Mouse (Mus musculus): Measurements from ENCODE around the gene Vps13c. TPM values are rescaled to one million over a fixed set of nuclear protein-coding genes. Genes with fewer than 3 reads are reported as not detected.

The Vps13c gene
- polyA plus RNA-seq, 1 experiment from 2014 or later = 5.0 TPM

- Histone ChIP-seq H3K27ac (peak overlapping the region; percentile 79), H3K27me3 (no peaks in the 10 kb centered on the region), H3K9ac (no peak overlapping the region), H3K9me3 (no peaks in the 10 kb centered on the region), H3K36me3 (no peaks in the 10 kb centered on the region), H3K4me3 (no peak overlapping the region), H3K4me2 (no peak overlapping the region), H3K4me1 (peaks cover 24% of the 10 kb centered on the region)
- ATAC-seq (ENCODE audit: insufficient number of reproducible peaks, insufficient read depth, low FRiP score, low TSS enrichment, low read depth) = no peak
- 44% methylated on average over 4 of the region's 4 CpGs for WGBS
Observed at GRCm38 (mm10) chr9:67813171-67813570, 27.0 kb upstream of the Vps13c start.

GRCm38 (mm10) chr9:67813665-67814337 is 26.4 kb upstream of the Vps13c start:
- Histone ChIP-seq H3K4me2 (peak overlapping the region; percentile 39), H3K9me3 (no peaks in the 10 kb centered on the region), H3K36me3 (no peaks in the 10 kb centered on the region), H3K9ac (no peak overlapping the region), H3K27me3 (no peaks in the 10 kb centered on the region), H3K27ac (peak overlapping the region; percentile 79), H3K4me3 (no peak overlapping the region), H3K4me1 (peaks cover 30% of the 10 kb centered on the region)
- ATAC-seq (ENCODE audit: insufficient number of reproducible peaks, insufficient read depth, low FRiP score, low TSS enrichment, low read depth) = peak; percentile 83; the same call in 1 of the 2 replicates
- under 1% methylated on average over 8 of the region's 8 CpGs for whole genome bisulfite sequencing

DNA sequence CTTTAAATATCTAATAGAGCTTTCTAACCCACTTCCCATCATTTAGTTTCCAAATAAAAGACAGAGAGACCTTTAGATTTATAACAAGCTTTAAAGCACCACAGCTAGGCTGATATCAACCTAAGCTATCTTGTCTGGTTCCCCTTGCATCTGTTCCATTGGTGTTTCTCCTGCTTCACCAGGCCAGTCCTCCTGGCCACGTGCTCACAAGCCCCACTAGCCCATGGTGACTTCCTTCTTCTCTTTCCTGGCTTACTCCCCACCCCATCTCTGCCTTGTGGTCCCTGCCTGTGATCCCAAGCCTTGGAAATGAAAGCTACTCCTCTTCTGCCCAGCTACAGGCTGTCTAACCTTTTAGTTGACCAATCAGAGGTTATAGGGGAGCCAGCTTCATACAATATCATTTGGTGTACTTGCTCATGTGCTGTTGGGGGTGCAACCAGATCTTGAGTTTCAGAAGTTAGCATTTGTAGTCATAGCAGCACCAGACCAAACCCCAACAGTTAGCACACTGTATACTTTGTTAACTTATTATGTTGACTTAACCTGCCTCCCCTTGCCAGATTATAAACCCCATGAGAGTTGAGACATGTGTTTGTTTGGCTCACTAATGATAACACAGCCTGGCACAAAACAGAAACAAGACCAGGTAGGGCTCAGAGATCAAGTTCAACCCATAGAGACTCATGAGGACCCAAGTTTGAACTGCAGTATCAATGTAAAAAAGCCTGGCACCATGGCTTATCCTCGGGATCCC is 23.8 kb upstream of the Vps13c start:
- no peak for ATAC-seq (ENCODE audit: insufficient number of reproducible peaks, insufficient read depth, low FRiP score, low TSS enrichment, low read depth)
- no peaks in the 10 kb centered on the region for H3K27me3 ChIP-seq
- H3K4me1 ChIP-seq = peaks cover 30% of the 10 kb centered on the region
- H3K9ac ChIP-seq = no peak overlapping the region
- no peak overlapping the region for H3K4me2 ChIP-seq
- H3K36me3 ChIP-seq = no peaks in the 10 kb centered on the region
- H3K4me3 ChIP-seq = no peak overlapping the region
- H3K9me3 ChIP-seq = no peaks in the 10 kb centered on the region
- 65% methylated on average over 2 of the region's 2 CpGs for WGBS
- H3K27ac ChIP-seq = no peak overlapping the region

DNA sequence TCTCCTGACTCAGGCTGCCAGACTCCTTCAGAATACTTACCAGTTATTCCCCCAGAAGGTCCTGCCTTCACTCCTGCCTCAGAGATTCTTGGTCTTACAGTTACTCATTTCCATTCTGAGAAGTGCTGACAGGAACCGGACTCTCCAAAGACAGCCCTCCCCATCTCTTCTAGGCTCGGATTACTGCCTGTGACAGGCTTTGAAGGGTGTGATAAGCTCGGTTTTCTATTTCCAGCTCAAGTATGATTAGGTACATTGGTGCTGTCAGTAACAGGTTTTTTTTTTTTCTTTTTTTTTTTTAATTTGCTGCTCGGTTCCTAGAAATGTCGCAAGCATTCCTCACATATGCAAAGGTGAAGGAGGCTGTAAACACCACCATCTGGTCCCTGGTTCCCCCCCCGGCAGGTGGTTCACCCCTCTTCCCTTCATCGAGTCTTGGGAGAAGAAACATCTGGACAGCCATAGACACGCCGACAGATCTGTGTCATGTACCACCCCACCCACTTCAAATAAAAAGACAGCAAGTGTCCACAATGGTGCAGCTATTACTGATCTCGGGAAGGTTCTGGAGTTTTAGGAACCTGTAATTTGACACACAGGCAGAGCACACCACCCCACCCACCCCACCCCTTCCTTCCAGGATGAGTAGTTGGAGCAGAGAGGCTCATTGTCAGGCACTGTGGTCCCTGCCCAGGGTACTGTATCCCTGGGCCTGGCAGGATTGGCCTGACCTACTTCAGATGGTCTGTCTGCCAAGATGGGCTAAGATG is 22.1 kb upstream of the Vps13c start:
- H3K4me1 ChIP-seq = peaks cover 26% of the 10 kb centered on the region
- H3K9me3 ChIP-seq = no peaks in the 10 kb centered on the region
- H3K27me3 ChIP-seq = no peaks in the 10 kb centered on the region
- no peak for ATAC-seq (ENCODE audit: insufficient number of reproducible peaks, insufficient read depth, low FRiP score, low TSS enrichment, low read depth)
- H3K4me2 ChIP-seq = no peak overlapping the region
- no peaks in the 10 kb centered on the region for H3K36me3 ChIP-seq
- no peak overlapping the region for H3K4me3 ChIP-seq
- 29% methylated on average over 10 of the region's 10 CpGs for WGBS
- no peak overlapping the region for H3K27ac ChIP-seq
- H3K9ac ChIP-seq = no peak overlapping the region

DNA sequence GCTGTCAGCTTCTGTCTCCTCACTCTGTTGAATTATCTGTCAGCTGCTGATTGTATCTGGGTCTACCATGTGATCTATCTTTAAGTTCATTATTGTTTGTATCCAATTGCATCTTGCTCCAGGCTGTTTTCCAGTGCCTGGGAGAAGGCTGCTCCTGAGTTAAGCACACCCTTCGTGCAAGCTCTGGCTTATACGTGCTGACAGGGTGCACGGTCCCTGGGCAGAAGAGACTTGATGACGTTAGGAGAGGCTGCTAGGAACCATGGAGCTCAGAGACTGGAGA is 21.6 kb upstream of the Vps13c start:
- no peaks in the 10 kb centered on the region for H3K27me3 ChIP-seq
- H3K4me1 ChIP-seq = peaks cover 22% of the 10 kb centered on the region
- H3K9me3 ChIP-seq = no peaks in the 10 kb centered on the region
- no peak overlapping the region for H3K4me3 ChIP-seq
- no peak overlapping the region for H3K9ac ChIP-seq
- ATAC-seq (ENCODE audit: insufficient number of reproducible peaks, insufficient read depth, low FRiP score, low TSS enrichment, low read depth) = no peak
- H3K27ac ChIP-seq = no peak overlapping the region
- 58% methylated on average over 4 of the region's 4 CpGs for whole genome bisulfite sequencing
- H3K4me2 ChIP-seq = no peak overlapping the region
- no peaks in the 10 kb centered on the region for H3K36me3 ChIP-seq

GRCm38 (mm10) chr9:67823131-67823530 is 17.1 kb upstream of the Vps13c start:
- no peaks in the 10 kb centered on the region for H3K9me3 ChIP-seq
- no peak overlapping the region for H3K4me2 ChIP-seq
- no peak overlapping the region for H3K27ac ChIP-seq
- ATAC-seq (ENCODE audit: insufficient number of reproducible peaks, insufficient read depth, low FRiP score, low TSS enrichment, low read depth) = no peak
- H3K4me3 ChIP-seq = no peak overlapping the region
- H3K4me1 ChIP-seq = peaks cover 6% of the 10 kb centered on the region
- no peaks in the 10 kb centered on the region for H3K27me3 ChIP-seq
- WGBS = 31% methylated on average over 5 of the region's 5 CpGs
- H3K9ac ChIP-seq = no peak overlapping the region
- no peaks in the 10 kb centered on the region for H3K36me3 ChIP-seq

DNA sequence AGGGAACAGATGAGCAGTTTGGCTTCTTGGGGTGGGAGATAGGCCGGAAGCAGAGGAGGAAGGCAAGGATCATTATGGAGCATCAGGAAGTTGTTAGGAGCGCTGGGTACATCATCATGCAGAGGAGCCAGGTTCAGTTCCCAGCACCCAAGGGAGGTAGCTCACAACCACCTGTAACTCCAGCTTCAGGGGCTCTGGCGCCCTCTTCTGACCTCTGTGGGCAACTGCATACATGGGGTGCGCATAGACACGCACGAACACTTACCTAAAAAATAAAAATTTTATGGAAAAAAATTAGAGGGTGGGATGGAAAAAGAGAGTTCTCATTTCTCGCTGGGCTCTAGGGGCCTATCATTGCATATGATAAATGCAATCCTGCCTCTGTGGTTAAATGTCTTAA is 14.7 kb upstream of the Vps13c start:
- WGBS = 79% methylated on average over 7 of the region's 7 CpGs

GRCm38 (mm10) chr9:67828182-67828581 is 12.0 kb upstream of the Vps13c start:
- H3K9me3 ChIP-seq = no peaks in the 10 kb centered on the region
- no peaks in the 10 kb centered on the region for H3K36me3 ChIP-seq
- H3K4me3 ChIP-seq = no peak overlapping the region
- peaks cover 45% of the 10 kb centered on the region for H3K27me3 ChIP-seq
- peaks cover 17% of the 10 kb centered on the region for H3K4me1 ChIP-seq
- WGBS = 7% methylated on average over 3 of the region's 3 CpGs
- no peak overlapping the region for H3K9ac ChIP-seq
- H3K4me2 ChIP-seq = no peak overlapping the region
- no peak overlapping the region for H3K27ac ChIP-seq
- ATAC-seq (ENCODE audit: insufficient number of reproducible peaks, insufficient read depth, low FRiP score, low TSS enrichment, low read depth) = no peak

More for the DNA sequence above, 14.7 kb upstream of the Vps13c start:
- Histone ChIP-seq H3K4me2 (no peak overlapping the region), H3K4me3 (no peak overlapping the region), H3K9ac (no peak overlapping the region), H3K9me3 (no peaks in the 10 kb centered on the region), H3K27me3 (peaks cover 20% of the 10 kb centered on the region), H3K27ac (no peak overlapping the region), H3K4me1 (no peaks in the 10 kb centered on the region), H3K36me3 (no peaks in the 10 kb centered on the region)
- ATAC-seq (ENCODE audit: insufficient number of reproducible peaks, insufficient read depth, low FRiP score, low TSS enrichment, low read depth) = no peak

GRCm38 (mm10) chr9:67830411-67831358 is 9.5 kb upstream of the Vps13c start:
- Histone ChIP-seq H3K9ac (peak overlapping the region; percentile 67), H3K4me3 (peak overlapping the region; percentile 60), H3K27me3 (peaks cover 50% of the 10 kb centered on the region), H3K9me3 (no peaks in the 10 kb centered on the region), H3K4me2 (peak overlapping the region; percentile 94), H3K27ac (no peak overlapping the region), H3K36me3 (no peaks in the 10 kb centered on the region), H3K4me1 (peaks cover 17% of the 10 kb centered on the region)
- WGBS = 3% methylated on average over 74 of the region's 84 CpGs
- ATAC-seq (ENCODE audit: insufficient number of reproducible peaks, insufficient read depth, low FRiP score, low TSS enrichment, low read depth) = peak; percentile 80

- H3K9me3 ChIP-seq = no peaks in the 10 kb centered on the region
- peak; percentile 61; the same call in 1 of the 2 replicates for ATAC-seq (ENCODE audit: insufficient number of reproducible peaks, insufficient read depth, low FRiP score, low TSS enrichment, low read depth)
- no peak overlapping the region for H3K27ac ChIP-seq
- H3K4me3 ChIP-seq = peak overlapping the region; percentile 60
- H3K4me2 ChIP-seq = peak overlapping the region; percentile 94
- H3K27me3 ChIP-seq = peaks cover 50% of the 10 kb centered on the region
- H3K4me1 ChIP-seq = peaks cover 17% of the 10 kb centered on the region
- no peaks in the 10 kb centered on the region for H3K36me3 ChIP-seq
- under 1% methylated on average over 52 of the region's 57 CpGs for WGBS
- peak overlapping the region; percentile 67 for H3K9ac ChIP-seq
Observed at GRCm38 (mm10) chr9:67831359-67832045, 8.7 kb upstream of the Vps13c start.

Measured in embryonic facial prominence, embryonic 13.5 days (tissue).